Mouse (Mus musculus) MEL (cell line): ENCODE measurements around the gene Mbtd1. TPM values are rescaled to one million over a fixed set of nuclear protein-coding genes. Genes with fewer than 3 reads are reported as not detected.

ENCODE experiments used
- DNase-seq: peaks from one replicate; pipeline ENCODE4 v3.0.0; 2011; ENCODE audit warnings: low read depth, low spot score
- H3K27ac ChIP-seq: 2 replicates; pipeline ENCODE4 v1.5.1; 2012; ENCODE audit warnings: low read depth, mild to moderate bottlenecking, control low read depth, low read length, moderate library complexity; ENCODE audit not compliant: control insufficient read depth
- H3K27me3 ChIP-seq, 2 experiments: fragments of 150-350 bp in 1 of 2; sonication (generic) in 1 of 2; 2 replicates each; pipeline ENCODE4 v1.6.1; 2012; ENCODE audit warnings: low read length in 2 of 2, mild to moderate bottlenecking in 2 of 2, improper control_type of control experiment in 1 of 2, moderate library complexity in 1 of 2; ENCODE audit not compliant: insufficient read depth in 2 of 2, control insufficient read depth in 1 of 2
- H3K36me3 ChIP-seq, 2 experiments: 2 replicates each; pipeline ENCODE4 v1.6.1; 2012 to 2014; ENCODE audit warnings: low read length in 2 of 2, improper control_type of control experiment in 1 of 2, inconsistent platforms in 1 of 2, mild to moderate bottlenecking in 1 of 2; ENCODE audit not compliant: insufficient read depth in 2 of 2, control insufficient read depth in 1 of 2
- H3K4me1 ChIP-seq, 2 experiments: fragments of 150-350 bp in 1 of 2; sonication (generic) in 1 of 2; 2 replicates each; pipeline ENCODE4 v1.6.1; 2012; ENCODE audit warnings: low read length in 2 of 2, improper control_type of control experiment in 1 of 2, mild to moderate bottlenecking in 1 of 2; ENCODE audit not compliant: insufficient read depth in 2 of 2, control insufficient read depth in 1 of 2
- H3K4me3 ChIP-seq, 2 experiments: fragments of 150-350 bp in 1 of 2; sonication (generic) in 1 of 2; 2 replicates each; pipeline ENCODE4 v1.5.1; 2012; ENCODE audit warnings: low read depth in 2 of 2, low read length in 2 of 2, mild to moderate bottlenecking in 2 of 2, moderate library complexity in 2 of 2, control low read depth in 1 of 2, improper control_type of control experiment in 1 of 2; ENCODE audit not compliant: control insufficient read depth in 1 of 2, insufficient read depth in 1 of 2
- H3K79me2 ChIP-seq: 2 replicates; pipeline ENCODE4 v1.6.1; 2012; ENCODE audit warnings: mild to moderate bottlenecking, low read length, moderate library complexity; ENCODE audit not compliant: control insufficient read depth, poor library complexity, insufficient read depth
- H3K9ac ChIP-seq: 2 replicates; pipeline ENCODE4 v1.6.1; 2012; ENCODE audit warnings: low read depth, mild to moderate bottlenecking, control low read depth, low read length, moderate library complexity; ENCODE audit not compliant: control insufficient read depth, poor library complexity, severe bottlenecking
- H3K9me3 ChIP-seq: fragments of 150-350 bp; sonication (generic); replicated peaks from 2 replicates; pipeline ENCODE4 v1.6.1; 2012; ENCODE audit warnings: mild to moderate bottlenecking, low read length, improper control_type of control experiment, moderate library complexity; ENCODE audit not compliant: insufficient read depth
- EP300 ChIP-seq, 2 experiments: IDR thresholded peaks; 2 replicates each; pipeline ENCODE4 v1.6.1; 2011; ENCODE audit warnings: improper control_type of control experiment in 2 of 2, low read length in 2 of 2, low read depth in 1 of 2, mild to moderate bottlenecking in 1 of 2
- ETS1 ChIP-seq: IDR thresholded peaks from 2 replicates; pipeline ENCODE4 v1.6.1; 2012; ENCODE audit warnings: low read depth, mild to moderate bottlenecking, inconsistent platforms, low read length, improper control_type of control experiment, moderate library complexity
- GABPA ChIP-seq: IDR thresholded peaks from 2 replicates; pipeline ENCODE4 v1.6.1; 2012; ENCODE audit warnings: low read depth, mild to moderate bottlenecking, inconsistent platforms, low read length, improper control_type of control experiment, moderate library complexity
- JUND ChIP-seq: IDR thresholded peaks from 2 replicates; pipeline ENCODE4 v1.6.1; 2011; ENCODE audit warnings: low read depth, mild to moderate bottlenecking, improper control_type of control experiment, low read length
- MAFK ChIP-seq: IDR thresholded peaks from 2 replicates; pipeline ENCODE4 v1.6.1; 2011; ENCODE audit warnings: low read depth, mild to moderate bottlenecking, low read length, improper control_type of control experiment, borderline replicate concordance
- MAZ ChIP-seq: IDR thresholded peaks from 2 replicates; pipeline ENCODE4 v1.6.1; 2012; ENCODE audit warnings: low read depth, mild to moderate bottlenecking, inconsistent platforms, low read length, improper control_type of control experiment
- MEF2A ChIP-seq: IDR thresholded peaks from 2 replicates; pipeline ENCODE4 v1.6.1; 2014; ENCODE audit warnings: low read depth, mild to moderate bottlenecking, inconsistent platforms, low read length, improper control_type of control experiment; ENCODE audit not compliant: poor library complexity, insufficient replicate concordance, severe bottlenecking; ENCODE audit errors: extremely low read depth
- MYC ChIP-seq: IDR thresholded peaks from 2 replicates; pipeline ENCODE4 v1.6.1; 2011; ENCODE audit warnings: low read depth, mild to moderate bottlenecking, low read length, improper control_type of control experiment, moderate library complexity
- RCOR1 ChIP-seq: IDR thresholded peaks from 2 replicates; pipeline ENCODE4 v1.6.1; 2012; ENCODE audit warnings: low read depth, mild to moderate bottlenecking, inconsistent platforms, low read length, improper control_type of control experiment
- UBTF ChIP-seq: IDR thresholded peaks from 2 replicates; pipeline ENCODE4 v1.6.1; 2012; ENCODE audit warnings: low read depth, mild to moderate bottlenecking, inconsistent platforms, low read length, improper control_type of control experiment, moderate library complexity, borderline replicate concordance; ENCODE audit not compliant: insufficient read depth
- USF1 ChIP-seq: IDR thresholded peaks from 2 replicates; pipeline ENCODE4 v1.6.1; 2014; ENCODE audit warnings: low read depth, mild to moderate bottlenecking, inconsistent platforms, low read length, improper control_type of control experiment, moderate library complexity
- polyA plus RNA-seq, 2 experiments: library from polyadenylated mRNA; stranded (reverse) in 1 of 2; unstranded in 1 of 2; fragments of >175 nt in 1 of 2; fragments of >200 nt in 1 of 2; gene quantifications; 2 replicates each; pipeline versions ENCODE4 v1.2.1 to v1.2.4; 2012; ENCODE audit warnings: low replicate concordance in 2 of 2, low read depth in 1 of 2; ENCODE audit not compliant: insufficient read length in 2 of 2, insufficient read depth in 1 of 2, missing spikeins in 1 of 2
- total RNA-seq: library from RNA; depleted of rRNA; stranded (reverse); fragments of 300-350 nt; gene quantifications from 2 replicates; pipeline ENCODE4 v1.2.3, GENCODE M21; 2012

Gene Mbtd1
- total and polyA plus RNA-seq, 3 experiments = 43.0 to 3,192 (median 51.8) TPM

- TF ChIP-seq MEF2A = no peak
- TF ChIP-seq GABPA = no peak
- peak; percentile 98 for TF ChIP-seq UBTF
- peak; percentile 99 for TF ChIP-seq MYC
- TF ChIP-seq, all 39 proteins: peak for 28
Measured at GRCm38 (mm10) chr11:93968005-93968847, 82.6 kb downstream of the Mbtd1 start, which contains the start of the genes Gm20390 and Nme1 (continued).

GRCm38 (mm10) chr11:93968848-93969128 lies 83.1 kb downstream of the Mbtd1 start:
- Histone ChIP-seq H3K4me3 (peak overlapping the region; percentile 44 to 52), H3K36me3 (peaks cover 8 to 27% of the 10 kb centered on the region in 2 experiments), H3K27me3 (peaks cover 0 to 2% of the 10 kb centered on the region in 2 experiments; a peak in 1 of 4 replicates), H3K9me3 (no peaks in the 10 kb centered on the region), H3K27ac (no peak overlapping the region), H3K4me1 (peaks cover 4 to 17% of the 10 kb centered on the region in 2 experiments), H3K79me2 (peaks cover 35% of the 10 kb centered on the region), H3K9ac (peak overlapping the region; percentile 56)
- DNase-seq = no peak
- no peak for TF ChIP-seq ETS1
- peak in 1 of 2 experiments; percentile 52; a peak in 2 of 4 replicates for TF ChIP-seq EP300 (IDR thresholded peaks at IDR 0.05; ENCODE audit: low read depth in 1 of 2, low read length in 2 of 2)
- TF ChIP-seq RCOR1 = peak; percentile 58; the same call in 1 of the 2 replicates

DNA sequence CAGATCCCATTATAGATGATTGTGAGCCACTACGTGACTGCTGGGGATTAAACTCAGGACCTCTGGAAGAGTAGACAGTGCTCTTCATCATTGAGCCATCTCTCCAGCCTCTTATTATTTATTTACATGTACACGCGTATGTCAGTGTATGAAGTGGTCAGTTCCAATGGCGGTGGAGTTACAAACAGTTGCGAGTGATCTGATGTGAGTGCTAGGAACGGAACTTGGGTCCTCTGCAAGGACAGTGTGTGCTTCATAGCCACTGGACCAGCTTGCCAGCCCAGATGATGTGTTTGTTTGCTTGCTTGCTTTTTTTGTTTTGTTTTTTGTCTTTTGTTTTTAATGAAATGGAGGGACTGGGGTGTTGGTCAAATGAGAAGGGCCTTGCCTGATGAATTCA lies 83.5 kb downstream of the Mbtd1 start:
- no peak overlapping the region for H3K27ac ChIP-seq

GRCm38 (mm10) chr11:93969799-93970198 lies 84.1 kb downstream of the Mbtd1 start:
- TF ChIP-seq MAFK = no peak
- Histone ChIP-seq H3K36me3 (peaks cover 6 to 21% of the 10 kb centered on the region in 2 experiments), H3K9me3 (no peaks in the 10 kb centered on the region), H3K27ac (no peak overlapping the region), H3K79me2 (peaks cover 29% of the 10 kb centered on the region), H3K4me3 (no peak overlapping the region), H3K9ac (no peak overlapping the region), H3K27me3 (peaks cover 2 to 3% of the 10 kb centered on the region in 2 experiments; a peak in 3 of 4 replicates), H3K4me1 (peaks cover 4 to 14% of the 10 kb centered on the region in 2 experiments)
- no peak for DNase-seq

More for the DNA sequence above, 83.5 kb downstream of the Mbtd1 start:
- H3K9me3 ChIP-seq = no peaks in the 10 kb centered on the region
- H3K79me2 ChIP-seq = peaks cover 31% of the 10 kb centered on the region
- H3K27me3 ChIP-seq = peaks cover 0 to 3% of the 10 kb centered on the region in 2 experiments; a peak in 2 of 4 replicates
- TF ChIP-seq USF1 = no peak
- TF ChIP-seq JUND = no peak
- no peak for TF ChIP-seq MAZ
- peak overlapping the region; percentile 56; the same call in 1 of the 2 replicates for H3K9ac ChIP-seq
- H3K36me3 ChIP-seq = peaks cover 8 to 27% of the 10 kb centered on the region in 2 experiments
- no peak for DNase-seq
- peak overlapping the region in 1 of 2 experiments; percentile 52; a peak in 2 of 4 replicates for H3K4me3 ChIP-seq
- peaks cover 4 to 14% of the 10 kb centered on the region in 2 experiments for H3K4me1 ChIP-seq
